Mouse (Mus musculus) neural tube, embryonic 10.5 days (tissue): ENCODE results near the gene Pfn3.
"Not testable (repeated sequence)": the region's sequence is repeated elsewhere in the genome, so short reads cannot be mapped to it uniquely, and the experiment has no call there.

Experiments used
- DNase-seq: peaks from one replicate; pipeline ENCODE4 v3.0.0-alpha.2; 2017; ENCODE audit warnings: low spot score; ENCODE audit errors: extremely low spot score

Gene Pfn3

GRCm38 (mm10) chr13:55414743-55415380 is at the start of gene Pfn3:
Gene Pfn3, minus strand, starts transcription at chr13:55415232.
- DNase-seq, result peak; percentile 67

DNA sequence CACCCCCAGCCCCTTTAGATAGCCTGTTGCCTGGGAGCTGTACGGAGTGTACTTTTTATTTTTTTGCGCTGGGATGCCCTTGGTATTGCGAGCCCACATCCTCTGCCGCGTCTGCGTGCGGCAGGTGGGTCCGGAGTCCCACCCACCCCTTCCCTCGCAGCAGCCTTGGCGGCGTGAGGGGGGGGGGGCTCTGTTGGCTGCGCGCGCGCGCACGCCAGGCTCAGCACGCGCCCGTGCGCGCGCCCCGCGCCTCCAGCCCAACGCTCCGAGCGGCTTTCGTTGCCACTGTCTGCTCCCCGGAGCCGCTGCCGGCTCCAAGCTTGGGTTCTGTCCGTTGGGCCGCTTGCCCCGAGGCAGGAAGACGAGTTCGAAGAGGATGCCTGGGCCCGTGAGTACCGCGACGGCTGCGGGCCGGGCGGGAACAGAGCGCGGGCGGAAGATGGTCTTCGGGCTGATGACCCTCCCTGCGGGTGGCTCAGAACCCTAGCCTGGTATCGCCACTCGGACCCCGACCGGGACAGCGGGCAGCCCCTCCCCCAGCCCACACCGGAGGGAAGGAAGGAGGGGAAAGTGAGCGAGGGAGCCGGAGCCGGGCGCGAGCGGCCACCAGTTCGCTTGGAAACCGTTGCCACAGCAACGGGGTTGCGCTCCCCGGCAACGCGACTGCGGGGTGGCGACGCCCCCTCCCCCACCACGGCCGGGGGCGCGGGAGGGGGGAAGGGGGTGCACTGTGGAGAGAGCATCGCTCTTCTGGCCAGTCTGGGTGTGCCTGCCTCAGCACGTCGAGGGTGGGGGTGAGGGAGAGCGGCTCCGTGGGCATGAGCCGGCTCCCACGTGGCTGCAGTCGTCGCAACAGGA is 49.2 kb upstream of the Pfn3 start, which contains the start of gene Prr7:
TSS of gene Prr7 (plus strand) at position 241 of the 858 bp plus-strand sequence.
- peak; percentile 85 for DNase-seq

- DNase-seq, result no peak
These were observed 48.5 kb upstream of the Pfn3 start for GRCm38 (mm10) chr13:55463399-55464026.

DNA sequence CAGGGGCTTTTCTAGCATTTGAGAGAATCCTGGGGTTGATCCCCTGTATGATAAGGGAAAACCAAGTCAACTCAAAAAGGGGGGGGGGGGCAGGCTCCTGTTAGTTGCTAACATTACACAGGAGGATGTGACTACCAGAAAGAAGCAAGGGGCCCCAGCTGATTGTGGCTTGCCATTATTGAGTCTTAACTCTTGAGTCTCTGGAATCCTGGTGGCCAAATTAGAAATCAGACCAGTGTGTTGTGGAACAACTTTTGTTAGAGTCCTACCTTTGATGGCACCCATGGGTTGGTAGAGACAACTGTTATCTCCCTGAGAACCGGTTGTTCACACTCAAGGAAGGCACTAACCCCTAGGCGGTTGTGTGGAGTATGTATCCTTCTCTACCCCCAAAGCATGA is 47.9 kb upstream of the Pfn3 start:
- DNase-seq, result no peak

- no peak for DNase-seq
These were observed 36.9 kb upstream of the Pfn3 start for GRCm38 (mm10) chr13:55451785-55452549.

- DNase-seq, result no peak
These were observed 36.3 kb upstream of the Pfn3 start for GRCm38 (mm10) chr13:55451296-55451695.

DNA sequence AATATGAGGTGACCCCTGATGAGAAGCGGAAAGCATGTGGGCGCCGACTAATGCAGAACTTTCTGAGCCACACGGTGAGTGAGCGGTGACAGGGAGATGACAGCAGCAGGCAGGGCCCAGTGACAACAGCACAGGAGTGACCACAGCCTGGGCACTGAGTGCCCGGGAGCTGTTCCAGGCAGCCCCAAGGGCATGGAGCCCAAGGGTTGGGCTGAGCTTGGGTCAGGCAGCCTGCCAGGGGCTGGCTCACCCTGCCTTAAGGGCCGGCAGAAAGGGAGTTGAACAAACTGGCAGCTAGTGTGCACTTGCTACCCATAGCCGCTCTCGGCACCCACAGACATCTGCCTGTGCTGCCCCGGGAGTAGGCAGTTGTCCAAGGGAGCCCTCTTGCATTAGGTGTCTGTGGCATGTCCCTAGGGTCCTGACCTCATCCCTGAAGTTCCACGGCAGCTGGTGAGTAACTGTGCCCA is 35.5 kb upstream of the Pfn3 start:
- no peak for DNase-seq

DNA sequence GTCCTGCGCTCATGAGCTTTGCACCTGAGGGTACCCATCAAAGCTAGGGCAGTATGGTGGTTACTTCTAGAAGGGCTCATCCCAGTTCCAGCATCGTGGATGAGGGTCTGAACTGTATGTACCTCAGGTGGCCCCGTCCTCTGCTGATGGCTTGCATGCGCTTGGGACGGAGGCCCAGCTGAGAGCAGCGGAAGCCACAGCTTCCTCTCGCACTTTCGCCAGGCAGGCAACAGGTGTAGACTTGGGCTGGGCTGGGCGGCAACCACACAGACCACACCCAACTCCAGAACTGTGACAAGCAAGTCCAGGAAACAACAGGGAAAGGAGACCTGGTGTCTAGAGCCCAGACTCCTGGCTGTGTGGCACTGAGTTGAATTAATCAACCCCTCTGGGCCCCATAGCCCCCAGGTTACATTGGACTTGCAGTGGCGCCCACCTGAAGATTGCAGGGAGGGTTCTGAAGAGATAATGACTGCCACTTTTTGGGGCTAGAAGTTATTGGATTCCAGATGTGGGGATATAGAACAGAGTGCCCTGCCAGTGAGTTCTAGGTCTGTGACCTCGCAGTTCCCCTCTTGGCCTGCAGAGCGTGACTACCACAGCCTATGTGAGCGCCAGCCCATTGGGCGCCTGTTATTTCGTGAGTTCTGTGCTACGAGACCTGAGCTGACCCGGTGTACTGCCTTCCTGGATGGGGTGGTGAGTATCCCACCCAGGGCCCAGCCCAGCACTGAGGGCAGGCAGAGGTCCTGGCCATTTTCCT is 34.8 kb upstream of the Pfn3 start:
- DNase-seq, result no peak

DNA sequence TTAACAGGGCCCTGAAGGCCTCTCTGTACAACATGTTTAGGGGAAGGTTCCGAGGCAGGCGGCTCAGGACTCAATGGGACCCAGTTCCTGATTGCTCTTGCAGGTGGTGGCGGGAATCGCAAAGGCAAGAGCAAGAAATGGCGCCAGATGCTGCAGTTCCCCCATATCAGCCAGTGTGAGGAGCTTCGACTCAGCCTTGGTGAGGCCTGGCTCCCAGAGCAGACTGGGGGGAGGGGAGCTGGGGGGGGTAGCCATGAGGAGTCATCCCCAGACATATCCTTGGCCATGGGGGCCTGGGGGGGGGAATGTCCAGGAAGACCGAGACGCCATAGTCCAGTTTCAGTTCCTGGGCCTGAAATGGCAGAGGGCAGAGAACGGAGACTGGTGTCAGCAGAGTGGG is 34.2 kb upstream of the Pfn3 start:
- DNase-seq, result no peak

DNA sequence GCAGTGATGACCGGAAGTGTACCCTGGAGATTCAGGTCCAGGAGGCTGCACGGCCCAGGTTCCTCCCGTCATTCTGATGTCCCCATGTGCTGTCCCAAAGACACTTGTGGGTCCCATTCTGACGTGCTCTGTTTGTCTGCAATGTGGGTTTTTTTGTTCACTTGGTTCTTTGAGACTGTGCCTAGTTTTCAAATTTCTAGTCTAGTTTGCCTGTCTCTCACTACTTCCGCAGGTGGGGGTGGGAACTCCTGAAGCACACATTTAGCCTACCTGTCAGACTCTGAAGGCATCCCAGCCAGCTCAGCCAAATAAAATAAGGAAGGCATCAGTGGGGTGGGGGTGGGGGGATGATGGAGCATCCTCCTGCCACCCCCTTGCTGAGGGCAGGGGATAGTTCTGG is 33.1 kb upstream of the Pfn3 start:
- DNase-seq, result no peak

DNA sequence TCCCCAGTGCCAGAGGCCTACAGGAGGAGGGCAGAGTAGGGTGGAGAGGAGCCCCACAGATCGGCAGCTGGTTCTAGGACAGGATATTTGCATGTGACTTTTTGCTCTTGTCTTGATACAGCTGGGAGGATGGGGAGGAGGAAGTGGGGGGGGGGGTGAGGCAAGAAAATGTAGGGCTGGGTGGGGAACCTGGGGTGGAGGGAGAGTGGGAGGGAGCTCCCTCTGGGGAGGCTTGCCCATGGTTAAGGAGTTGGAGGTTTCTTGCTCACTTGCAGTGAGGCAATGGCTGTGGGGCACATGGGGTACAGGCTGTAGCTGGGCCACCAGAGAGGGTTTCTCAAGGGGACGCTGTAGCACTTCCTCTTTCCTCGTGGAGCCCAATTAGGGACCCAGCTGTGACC is 32.5 kb upstream of the Pfn3 start:
- DNase-seq, result no peak

GRCm38 (mm10) chr13:55446483-55447105 is 31.6 kb upstream of the Pfn3 start:
- no peak for DNase-seq

- DNase-seq, result no peak
These were observed 30.5 kb upstream of the Pfn3 start for GRCm38 (mm10) chr13:55445361-55446091.

DNA sequence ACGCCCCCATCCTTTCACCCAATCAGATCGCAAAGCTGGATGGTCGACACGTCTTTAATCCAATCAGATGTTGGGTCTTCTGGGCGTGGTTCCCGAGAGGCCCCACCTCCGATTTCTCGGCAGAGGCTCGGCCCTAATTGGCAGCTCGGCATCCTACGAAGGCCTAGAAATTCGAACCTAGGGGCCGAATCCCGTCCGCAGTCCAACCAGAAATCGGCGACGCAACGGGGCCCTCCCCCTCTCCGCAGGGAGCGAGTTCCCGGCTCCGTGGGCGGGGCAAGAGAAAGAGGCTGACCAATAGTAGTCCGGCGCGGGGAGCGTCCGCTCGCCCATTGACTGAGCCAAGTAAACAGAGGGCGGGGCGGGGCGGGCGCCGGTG is 29.9 kb upstream of the Pfn3 start, which contains the start of gene Grk6:
TSS of gene Grk6 (plus strand) at position 136 of the 379 bp plus-strand sequence.
- peak; percentile 99 for DNase-seq

DNA sequence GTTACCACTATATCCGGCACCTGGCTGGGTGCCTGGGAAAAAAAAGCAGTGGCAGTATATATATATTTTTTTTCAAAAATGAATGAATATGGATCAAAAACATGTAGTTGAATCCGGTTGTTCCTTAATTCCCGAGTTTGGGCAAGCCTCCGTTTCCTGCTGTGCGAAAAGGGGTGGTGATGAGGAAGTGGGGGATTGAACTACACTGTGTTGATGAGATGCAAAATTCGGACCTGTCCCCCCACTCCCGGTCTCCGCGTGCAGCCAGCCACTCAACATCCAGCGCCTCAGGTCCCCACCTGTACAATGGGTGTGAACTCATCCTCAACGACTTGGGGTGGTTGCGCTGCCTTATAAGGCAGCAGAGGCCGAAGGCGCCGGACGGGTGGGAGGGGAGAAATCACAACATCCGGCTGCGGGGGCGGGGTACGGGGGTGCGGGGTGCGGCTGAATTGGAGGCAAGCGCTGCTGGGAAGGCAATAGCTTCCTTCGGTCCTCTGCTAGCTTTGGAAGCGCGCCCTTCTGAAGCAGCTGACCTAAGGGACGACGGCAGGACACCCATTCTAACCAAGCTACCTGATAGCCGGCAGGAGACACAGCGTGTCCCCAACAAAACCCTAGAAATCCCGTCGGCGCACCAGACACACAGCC is 29.4 kb upstream of the Pfn3 start:
- no peak for DNase-seq

- DNase-seq, result no peak
These were observed 28.8 kb upstream of the Pfn3 start for GRCm38 (mm10) chr13:55443799-55444285.

- not testable (repeated sequence) for DNase-seq
These were observed 22.1 kb upstream of the Pfn3 start for GRCm38 (mm10) chr13:55437111-55437629.

DNA sequence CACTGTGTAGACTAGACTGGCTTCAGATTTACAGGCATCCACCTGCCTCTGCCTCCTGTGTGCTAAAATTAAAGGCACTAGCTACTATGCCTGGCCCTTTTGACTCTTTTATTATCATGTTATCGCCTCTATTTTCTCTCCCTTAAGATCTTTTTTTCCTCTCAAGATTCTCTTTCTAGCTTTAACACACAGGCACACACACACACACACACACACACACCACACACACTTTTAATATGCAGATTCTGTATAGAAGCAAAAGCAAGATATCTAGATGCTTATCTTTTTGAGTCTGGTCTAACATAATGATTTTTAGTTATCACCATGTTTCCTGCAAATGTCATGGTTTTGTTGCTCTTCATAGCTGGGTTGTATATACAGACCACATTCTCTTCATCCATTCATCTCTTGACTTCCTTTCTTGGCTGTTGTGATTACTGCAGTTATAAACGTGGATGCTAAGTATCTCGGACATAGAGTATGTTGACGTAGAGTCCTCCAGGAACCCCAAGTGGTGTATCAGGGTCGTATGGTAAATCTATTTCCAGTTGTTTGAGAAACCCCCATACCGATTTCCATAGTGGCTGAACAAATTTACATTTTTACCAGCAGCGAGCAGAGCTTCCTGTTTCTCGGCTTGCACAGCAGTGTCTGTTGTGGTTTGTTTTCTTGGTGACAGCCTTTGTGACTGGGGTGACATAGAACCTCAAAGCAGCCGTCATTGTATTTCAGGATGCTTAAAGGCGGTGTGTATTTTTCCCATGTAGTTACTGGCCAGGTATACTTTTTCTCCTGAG is 17.1 kb upstream of the Pfn3 start:
- DNase-seq, result no peak
